Mouse (Mus musculus) midbrain, embryonic 10.5 days (tissue): ENCODE measurements around the gene Arl15. TPM values are rescaled to one million over a fixed set of nuclear protein-coding genes. Genes with fewer than 3 reads are reported as not detected.

Experiments used
- DNase-seq: peaks from one replicate; pipeline ENCODE4 v3.0.0-alpha.2; 2017; ENCODE audit warnings: low spot score
- H3K27ac ChIP-seq: fragments of 300-500 bp; sonication (generic); replicated peaks from 2 replicates; pipeline ENCODE4 v1.5.1; 2016; ENCODE audit warnings: mild to moderate bottlenecking
- H3K27me3 ChIP-seq: fragments of 300-500 bp; sonication (generic); 2 replicates; pipeline ENCODE4 v1.6.1; 2016; ENCODE audit warnings: low read depth, mild to moderate bottlenecking; ENCODE audit not compliant: poor library complexity, severe bottlenecking
- H3K36me3 ChIP-seq: fragments of 300-500 bp; sonication (generic); 2 replicates; pipeline ENCODE4 v1.6.1; 2016; ENCODE audit warnings: mild to moderate bottlenecking, moderate library complexity
- H3K4me1 ChIP-seq: fragments of 300-500 bp; sonication (generic); 2 replicates; pipeline ENCODE4 v1.6.1; 2016
- H3K4me3 ChIP-seq: fragments of 300-500 bp; sonication (generic); 2 replicates; pipeline ENCODE4 v1.5.1; 2016; ENCODE audit warnings: mild to moderate bottlenecking, moderate library complexity
- H3K9me3 ChIP-seq: fragments of 300-500 bp; sonication (generic); replicated peaks from 2 replicates; pipeline ENCODE4 v1.6.1; 2016; ENCODE audit warnings: mild to moderate bottlenecking
- WGBS: fragments of 180-500 bp; shearing (Covaris S2); methylation state at CpG from one replicate; pipeline ENCODE4 v1.1.7; 2016; 5-methylcytosine and 5-hydroxymethylcytosine counted together
- polyA plus RNA-seq: library from polyadenylated mRNA; unstranded; fragments of >200 nt; fragmentation: Nextera tagmentation; extraction: Ambion mirVana; gene quantifications from 2 replicates; pipeline ENCODE4 v1.2.1, GENCODE M21; 2016

The Arl15 gene
- polyA plus RNA-seq, 1 experiment from 2014 or later, result 10.4 TPM

DNA sequence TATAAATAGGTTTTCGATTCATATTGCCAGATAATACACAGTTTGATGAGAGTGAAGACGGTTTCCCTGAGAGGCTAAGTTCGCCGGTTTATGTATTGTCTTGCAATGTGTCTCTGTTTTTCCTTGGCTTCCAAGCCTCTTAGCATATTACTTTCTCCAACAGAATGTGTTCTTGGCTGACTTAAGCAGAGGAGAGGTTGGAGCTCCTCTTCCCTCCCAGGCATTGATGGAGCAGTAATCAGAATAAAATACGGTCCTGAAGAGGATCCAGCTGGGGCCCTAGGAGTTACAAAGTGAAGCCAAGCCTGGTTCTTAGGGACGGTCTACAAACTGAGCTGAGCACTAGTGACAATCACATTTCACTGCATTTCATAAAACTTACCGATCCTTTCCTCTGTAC, 232.4 kb downstream of the Arl15 start:
- H3K9me3 ChIP-seq, result no peaks in the 10 kb centered on the region
- no peaks in the 10 kb centered on the region for H3K27me3 ChIP-seq
- no peak overlapping the region for H3K4me3 ChIP-seq
- H3K36me3 ChIP-seq, result no peaks in the 10 kb centered on the region
- WGBS, result 90% methylated on average over 7 of the region's 7 CpGs
- no peak for DNase-seq
- no peak overlapping the region for H3K27ac ChIP-seq
- H3K4me1 ChIP-seq, result no peaks in the 10 kb centered on the region

DNA sequence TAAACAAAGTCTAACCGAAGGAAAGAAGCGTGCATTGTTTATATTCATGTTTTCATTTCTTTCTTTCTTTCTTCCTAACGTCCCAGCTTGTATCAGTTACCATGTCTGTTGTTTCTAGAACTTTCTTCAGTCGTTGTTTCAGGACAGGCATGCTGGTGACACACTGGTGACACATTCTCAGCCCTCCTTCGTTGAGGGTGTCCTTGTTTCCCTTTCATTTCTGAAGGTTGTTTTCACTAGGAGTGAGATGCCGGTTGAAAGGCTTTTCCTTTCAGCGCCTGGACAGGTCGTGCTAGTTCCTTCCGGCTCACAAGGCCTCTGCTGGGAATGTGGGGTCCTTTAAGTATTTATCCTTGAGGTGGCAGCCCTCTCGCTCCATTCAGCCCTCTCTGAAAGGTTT, 253.8 kb downstream of the Arl15 start:
- Histone ChIP-seq H3K36me3 (no peaks in the 10 kb centered on the region), H3K27me3 (no peaks in the 10 kb centered on the region), H3K27ac (peak overlapping the region; percentile 72; the same call in 1 of the 2 replicates), H3K9me3 (no peaks in the 10 kb centered on the region), H3K4me3 (no peak overlapping the region), H3K4me1 (peaks cover 55% of the 10 kb centered on the region)
- DNase-seq, result no peak
- WGBS, result 47% methylated on average over 10 of the region's 10 CpGs

DNA sequence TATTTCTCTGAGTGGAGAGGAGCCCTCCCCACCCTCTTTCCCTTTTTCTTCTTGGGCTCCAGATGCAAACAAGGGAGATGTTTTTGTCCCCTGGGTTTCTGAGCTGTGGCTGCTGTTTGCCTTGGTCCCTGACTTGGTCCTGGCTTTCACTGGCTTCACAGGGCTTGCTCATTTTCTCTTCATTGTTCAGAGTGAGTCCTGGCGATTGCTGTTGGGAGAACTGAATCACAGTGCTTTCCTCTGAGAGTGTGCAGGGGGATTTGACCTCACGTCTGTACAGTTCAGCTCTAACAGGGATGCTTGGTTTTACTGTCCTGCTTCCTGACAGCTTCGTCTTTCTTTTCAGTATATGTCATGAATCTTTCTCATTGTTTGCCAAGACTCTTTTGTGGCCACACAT, 254.4 kb downstream of the Arl15 start:
- Histone ChIP-seq H3K27ac (peak overlapping the region; percentile 72), H3K9me3 (no peaks in the 10 kb centered on the region), H3K36me3 (no peaks in the 10 kb centered on the region), H3K4me1 (peaks cover 61% of the 10 kb centered on the region), H3K27me3 (no peaks in the 10 kb centered on the region; the same call in 1 of the 2 replicates), H3K4me3 (no peak overlapping the region)
- no peak for DNase-seq
- WGBS, result 27% methylated on average over 3 of the region's 3 CpGs

DNA sequence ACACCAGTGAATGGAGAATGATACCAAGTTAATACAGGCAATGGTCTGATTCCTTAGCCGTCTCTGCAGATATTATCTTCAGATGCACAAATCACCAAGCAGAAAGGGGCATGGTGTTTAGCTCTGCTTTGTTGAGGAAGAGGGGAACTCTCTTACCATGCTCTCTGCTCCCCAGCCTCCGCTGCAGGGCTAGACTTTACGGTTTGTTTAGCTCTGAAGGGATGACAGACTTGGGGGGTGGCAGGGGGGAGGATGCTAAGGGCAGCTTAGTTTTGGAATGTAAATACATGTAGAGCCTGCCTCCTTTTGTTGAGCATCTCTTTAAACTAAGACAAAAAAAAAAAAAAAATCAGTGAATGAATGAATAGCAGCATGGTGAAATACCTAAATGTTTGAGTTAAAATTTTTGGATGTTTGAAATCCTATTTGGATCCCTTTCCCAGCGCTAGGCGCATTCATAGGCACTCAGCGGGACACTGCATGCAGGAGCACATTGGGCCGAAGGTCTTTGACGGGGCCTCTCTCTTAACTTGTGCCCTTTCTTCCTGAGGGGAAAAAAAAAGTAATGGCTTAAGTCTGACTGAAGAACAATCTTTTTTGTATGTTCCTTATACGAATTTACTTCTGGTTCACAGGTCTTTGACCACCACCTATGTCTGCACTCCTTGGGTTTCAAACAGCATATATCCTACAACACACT, 257.0 kb downstream of the Arl15 start:
- peak overlapping the region; percentile 69 for H3K27ac ChIP-seq
- H3K4me1 ChIP-seq, result peaks cover 78% of the 10 kb centered on the region
- 4% methylated on average over 9 of the region's 9 CpGs for WGBS
- H3K4me3 ChIP-seq, result peak overlapping the region; percentile 20; the same call in 1 of the 2 replicates
- no peaks in the 10 kb centered on the region for H3K9me3 ChIP-seq
- H3K36me3 ChIP-seq, result no peaks in the 10 kb centered on the region
- H3K27me3 ChIP-seq, result no peaks in the 10 kb centered on the region; the same call in 1 of the 2 replicates
- DNase-seq, result peak; percentile 58

DNA sequence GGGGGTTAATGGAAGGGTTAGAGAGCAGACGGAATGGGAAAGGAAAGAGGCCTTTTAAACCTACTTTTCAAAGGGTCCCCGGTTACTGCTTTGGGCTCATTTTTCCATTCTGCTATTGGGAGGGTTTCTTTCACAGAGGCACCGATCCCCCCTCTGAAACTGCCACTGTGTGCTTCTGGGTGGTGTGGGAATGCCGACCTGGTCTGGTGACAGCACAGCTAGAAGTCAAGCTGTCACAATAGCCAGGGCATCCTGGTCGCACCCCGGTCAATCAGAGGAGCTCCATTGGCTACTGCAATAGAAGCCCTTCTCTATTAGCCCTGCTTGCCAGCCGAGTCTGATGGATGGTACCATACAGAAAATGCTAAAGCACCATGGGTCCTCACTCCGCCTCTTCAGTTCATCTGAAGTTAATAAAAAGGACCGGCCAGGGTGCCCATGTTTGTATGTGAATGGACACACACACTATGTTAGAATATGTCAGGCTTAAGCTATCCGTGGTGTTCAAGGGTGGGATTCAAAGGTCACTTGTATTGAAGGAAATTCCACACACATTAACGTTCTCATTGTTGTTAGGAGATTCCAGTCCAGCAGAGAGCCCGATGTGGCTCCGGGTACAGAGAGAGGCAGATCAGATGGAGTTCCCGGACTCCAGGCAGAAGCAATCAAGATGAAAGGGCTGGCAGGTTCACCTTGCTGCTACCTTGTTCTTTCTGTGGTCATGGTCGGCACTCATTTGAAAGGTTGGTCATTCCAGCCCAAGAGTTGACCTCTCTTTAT, 258.3 kb downstream of the Arl15 start:
- H3K27ac ChIP-seq, result peak overlapping the region; percentile 78
- peak overlapping the region; percentile 12; the same call in 1 of the 2 replicates for H3K4me3 ChIP-seq
- DNase-seq, result peak; percentile 72
- 22% methylated on average over 15 of the region's 15 CpGs for WGBS
- H3K36me3 ChIP-seq, result no peaks in the 10 kb centered on the region
- H3K27me3 ChIP-seq, result no peaks in the 10 kb centered on the region; the same call in 1 of the 2 replicates
- no peaks in the 10 kb centered on the region for H3K9me3 ChIP-seq
- H3K4me1 ChIP-seq, result peaks cover 77% of the 10 kb centered on the region

DNA sequence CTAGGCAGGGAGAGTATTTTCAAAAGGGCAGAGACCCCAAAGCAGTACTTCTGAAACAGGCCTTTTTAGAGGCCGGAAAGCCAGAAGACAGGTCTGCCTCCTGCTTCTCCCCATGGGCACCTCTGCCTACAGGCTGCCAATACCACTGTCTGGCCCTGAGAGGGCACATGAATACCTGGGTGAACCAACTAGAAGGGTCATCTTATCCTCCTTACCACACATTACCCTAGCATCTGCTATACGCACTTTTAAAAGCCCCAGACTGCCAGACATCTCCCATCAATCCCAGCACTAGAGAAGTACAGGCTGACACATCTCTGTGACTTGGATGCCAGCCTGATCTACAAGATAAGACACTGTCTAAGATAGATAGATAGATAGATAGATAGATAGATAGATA, 259.0 kb downstream of the Arl15 start:
- WGBS, result 91% methylated on average over 2 of the region's 2 CpGs
- Histone ChIP-seq H3K4me3 (no peak overlapping the region), H3K27ac (peak overlapping the region; percentile 78), H3K4me1 (peaks cover 74% of the 10 kb centered on the region), H3K27me3 (no peaks in the 10 kb centered on the region; the same call in 1 of the 2 replicates), H3K9me3 (no peaks in the 10 kb centered on the region), H3K36me3 (no peaks in the 10 kb centered on the region)
- no peak for DNase-seq

DNA sequence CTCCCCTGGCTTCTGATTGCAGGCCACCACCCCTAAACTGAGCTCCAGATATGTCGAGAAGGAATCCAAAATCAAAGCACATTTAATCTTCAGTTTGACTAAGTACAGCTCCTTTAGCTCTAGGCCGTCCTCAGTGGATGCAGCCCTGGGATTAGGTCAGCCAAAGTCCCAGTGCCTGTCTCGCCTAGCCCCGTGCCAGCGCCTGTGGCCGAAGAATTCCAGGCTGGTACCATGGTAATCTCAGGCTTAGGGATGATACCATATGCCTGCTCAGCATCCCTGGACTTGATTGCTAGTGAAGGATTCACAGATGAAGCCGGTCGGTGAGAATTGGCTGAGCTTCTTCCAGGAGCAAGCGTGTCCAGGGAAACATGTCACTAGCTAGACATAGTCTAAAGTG, 261.4 kb downstream of the Arl15 start:
- Histone ChIP-seq H3K36me3 (no peaks in the 10 kb centered on the region), H3K4me1 (peaks cover 67% of the 10 kb centered on the region), H3K27me3 (no peaks in the 10 kb centered on the region; the same call in 1 of the 2 replicates), H3K27ac (peak overlapping the region; percentile 52; the same call in 1 of the 2 replicates), H3K9me3 (no peaks in the 10 kb centered on the region), H3K4me3 (no peak overlapping the region)
- 52% methylated on average over 9 of the region's 9 CpGs for WGBS
- DNase-seq, result peak; percentile 48

DNA sequence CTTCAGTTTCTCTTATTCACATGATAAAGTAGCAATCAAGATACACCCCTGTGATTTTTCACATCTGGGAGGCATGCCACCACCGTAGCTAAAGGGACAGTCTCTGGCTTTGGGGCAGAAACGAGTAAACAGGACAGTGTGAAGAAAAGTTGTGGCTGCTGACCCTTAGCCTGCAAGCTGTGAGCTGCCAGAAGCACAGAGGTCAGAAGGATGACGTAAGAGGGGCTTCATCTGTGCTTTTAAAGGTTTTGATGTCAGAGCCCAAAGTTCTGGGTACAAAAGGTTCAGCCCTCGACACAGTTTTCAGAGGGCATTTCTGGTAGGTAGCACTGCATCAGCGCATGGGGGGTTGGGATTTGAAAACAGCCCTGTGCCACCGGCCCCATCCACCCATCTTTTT, 266.0 kb downstream of the Arl15 start:
- no peak overlapping the region for H3K27ac ChIP-seq
- H3K36me3 ChIP-seq, result no peaks in the 10 kb centered on the region
- peaks cover 42% of the 10 kb centered on the region for H3K4me1 ChIP-seq
- DNase-seq, result no peak
- no peak overlapping the region for H3K4me3 ChIP-seq
- no peaks in the 10 kb centered on the region for H3K9me3 ChIP-seq
- H3K27me3 ChIP-seq, result no peaks in the 10 kb centered on the region
- 77% methylated on average over 6 of the region's 6 CpGs for WGBS

DNA sequence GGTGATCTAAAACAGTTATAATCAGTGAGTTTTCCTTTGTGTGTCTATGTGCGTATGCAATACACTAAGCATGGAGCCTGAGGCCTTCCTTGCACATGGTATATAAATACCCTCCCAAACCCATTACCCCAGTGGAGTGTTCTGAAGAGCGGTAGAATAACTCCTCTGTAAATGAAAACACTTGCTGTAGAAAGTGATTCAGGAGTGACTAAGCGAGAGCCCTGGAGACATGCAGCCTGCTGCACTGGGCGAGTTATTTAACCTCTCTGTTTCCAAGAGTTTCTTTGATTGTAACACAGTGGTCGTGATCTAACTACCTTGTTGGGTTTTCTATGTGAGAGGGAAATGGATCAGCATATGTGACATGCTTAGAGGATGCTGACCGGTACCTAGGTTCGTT, 266.9 kb downstream of the Arl15 start:
- no peaks in the 10 kb centered on the region for H3K9me3 ChIP-seq
- no peak overlapping the region for H3K4me3 ChIP-seq
- WGBS, result 92% methylated on average over 7 of the region's 7 CpGs
- peaks cover 35% of the 10 kb centered on the region for H3K4me1 ChIP-seq
- H3K27me3 ChIP-seq, result no peaks in the 10 kb centered on the region
- no peaks in the 10 kb centered on the region for H3K36me3 ChIP-seq
- H3K27ac ChIP-seq, result no peak overlapping the region
- DNase-seq, result no peak

DNA sequence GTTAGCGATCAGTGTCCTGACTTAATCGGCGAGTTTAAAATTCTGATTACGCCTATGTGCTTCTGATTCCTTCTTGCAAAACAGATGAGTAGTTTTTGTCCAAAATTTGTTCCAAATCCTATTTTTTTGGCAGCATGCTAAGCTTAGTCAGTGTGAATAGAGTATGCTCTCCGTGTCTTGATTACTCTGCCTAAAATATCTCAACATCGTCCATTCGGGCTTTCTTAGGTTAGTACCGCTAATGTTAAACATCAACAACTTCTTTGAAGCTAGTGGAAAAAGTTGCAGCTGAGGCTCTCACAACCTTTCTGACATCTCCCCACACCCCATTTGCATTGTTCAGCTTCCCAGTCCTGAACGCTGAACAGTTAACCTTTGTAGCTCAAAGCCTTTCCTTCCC, 269.8 kb downstream of the Arl15 start:
- no peak for DNase-seq
- WGBS, result 92% methylated on average over 9 of the region's 9 CpGs
- H3K4me1 ChIP-seq, result peaks cover 24% of the 10 kb centered on the region
- H3K4me3 ChIP-seq, result no peak overlapping the region
- H3K9me3 ChIP-seq, result no peaks in the 10 kb centered on the region
- H3K27ac ChIP-seq, result no peak overlapping the region
- no peaks in the 10 kb centered on the region for H3K27me3 ChIP-seq
- no peaks in the 10 kb centered on the region for H3K36me3 ChIP-seq

DNA sequence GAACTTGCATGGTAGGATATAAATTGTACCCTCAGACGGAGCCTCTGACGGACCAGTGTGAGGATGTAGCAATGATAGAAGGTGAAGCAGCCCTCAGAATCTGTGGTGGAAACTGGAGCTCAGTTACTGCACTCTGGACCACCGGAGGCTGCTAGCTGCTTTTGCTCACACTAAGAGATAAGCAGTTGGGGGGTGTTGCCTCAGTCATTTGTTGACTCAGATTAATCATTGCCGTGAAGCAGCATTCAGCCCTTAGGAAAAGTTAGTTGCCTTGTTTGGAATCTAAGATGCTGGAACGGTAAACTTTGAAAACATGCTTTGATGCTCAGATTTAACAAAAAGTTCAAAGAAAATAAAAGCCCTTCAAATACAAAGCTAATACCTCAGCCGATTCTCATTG, 270.7 kb downstream of the Arl15 start:
- 61% methylated on average over 6 of the region's 6 CpGs for WGBS
- H3K4me3 ChIP-seq, result no peak overlapping the region
- H3K36me3 ChIP-seq, result no peaks in the 10 kb centered on the region
- peaks cover 20% of the 10 kb centered on the region for H3K4me1 ChIP-seq
- H3K27me3 ChIP-seq, result no peaks in the 10 kb centered on the region
- no peak for DNase-seq
- no peak overlapping the region for H3K27ac ChIP-seq
- no peaks in the 10 kb centered on the region for H3K9me3 ChIP-seq

DNA sequence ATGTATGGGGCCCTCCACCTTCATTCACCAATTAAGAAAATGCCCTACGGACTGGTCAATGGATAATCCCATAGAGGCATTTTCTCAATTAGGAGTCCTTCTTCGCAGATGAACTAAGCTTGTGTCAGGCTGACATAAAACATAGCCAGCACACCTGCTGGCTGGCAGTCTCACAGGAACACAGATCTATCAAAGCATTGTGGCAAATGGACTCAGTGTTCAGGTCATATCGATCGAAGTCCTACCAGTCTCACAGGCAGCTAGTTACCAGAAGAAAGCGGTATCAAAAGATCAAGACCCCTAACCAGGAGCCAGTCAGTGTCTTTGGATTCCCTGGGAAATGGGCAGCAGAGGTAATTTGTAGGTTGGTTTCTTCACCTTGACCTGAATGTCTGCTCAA, 274.1 kb downstream of the Arl15 start:
- Histone ChIP-seq H3K4me3 (no peak overlapping the region), H3K36me3 (no peaks in the 10 kb centered on the region), H3K27ac (no peak overlapping the region), H3K9me3 (no peaks in the 10 kb centered on the region), H3K27me3 (no peaks in the 10 kb centered on the region), H3K4me1 (peaks cover 11% of the 10 kb centered on the region)
- 89% methylated on average over 5 of the region's 5 CpGs for WGBS
- no peak for DNase-seq

DNA sequence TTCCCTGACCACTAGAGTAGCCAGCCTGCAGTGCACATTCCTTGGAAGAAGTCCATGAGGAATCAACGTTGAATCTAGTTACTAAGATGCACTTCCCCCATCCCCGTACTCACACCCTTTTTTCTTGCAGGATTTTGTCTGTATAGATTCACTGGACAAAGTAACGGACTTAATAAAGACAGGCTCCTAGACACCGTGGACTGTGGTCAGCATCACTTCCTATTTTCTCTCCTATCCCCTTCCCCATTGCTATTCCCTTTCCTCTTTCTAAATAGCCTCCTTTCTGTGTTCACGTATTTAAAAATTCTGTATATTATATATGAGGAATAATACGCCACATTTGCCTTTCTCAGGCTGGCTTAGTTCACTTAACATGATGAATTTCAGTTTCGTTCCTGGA, 277.1 kb downstream of the Arl15 start:
- H3K9me3 ChIP-seq, result no peaks in the 10 kb centered on the region
- H3K4me1 ChIP-seq, result peaks cover 22% of the 10 kb centered on the region
- H3K36me3 ChIP-seq, result no peaks in the 10 kb centered on the region
- DNase-seq, result no peak
- H3K27ac ChIP-seq, result no peak overlapping the region
- no peak overlapping the region for H3K4me3 ChIP-seq
- no peaks in the 10 kb centered on the region for H3K27me3 ChIP-seq
- WGBS, result 95% methylated on average over 7 of the region's 7 CpGs
